Mouse (Mus musculus) heart, postnatal 0 days (tissue): ENCODE measurements around the gene Mpl. TPM values are rescaled to one million over a fixed set of nuclear protein-coding genes. Genes with fewer than 3 reads are reported as not detected.
A peak's percentile ranks its signal among the peaks of the same experiment; 100 is the strongest.

Source experiments
- ATAC-seq: fragments of 200-750 bp; cut with Nextera tagmentation; 2 replicates; pipeline ENCODE4 v1.8.0; 2017; ENCODE audit warnings: low read depth, moderate number of reproducible peaks, moderate library complexity; ENCODE audit not compliant: insufficient read depth
- DNase-seq: peaks from one replicate; pipeline ENCODE4 v3.0.0-alpha.2; 2016; ENCODE audit warnings: low spot score
- H3K27ac ChIP-seq: fragments of 300-500 bp; sonication (generic); 2 replicates; pipeline ENCODE4 v1.5.1; 2014; ENCODE audit warnings: low read depth, mild to moderate bottlenecking
- H3K27me3 ChIP-seq: fragments of 300-500 bp; sonication (generic); 2 replicates; pipeline ENCODE4 v1.6.1; 2014; ENCODE audit warnings: low read length, mixed read lengths; ENCODE audit not compliant: control insufficient read depth, insufficient read depth
- H3K36me3 ChIP-seq: fragments of 300-500 bp; sonication (generic); replicated peaks from 2 replicates; pipeline ENCODE4 v1.6.1; 2014; ENCODE audit warnings: low read length, mixed read lengths; ENCODE audit not compliant: control insufficient read depth, insufficient read depth
- H3K4me1 ChIP-seq: fragments of 300-500 bp; sonication (generic); 2 replicates; pipeline ENCODE4 v1.6.1; 2014; ENCODE audit warnings: antibody characterized with exemption; ENCODE audit not compliant: control insufficient read depth, insufficient read depth
- H3K4me2 ChIP-seq: fragments of 300-500 bp; sonication (generic); 2 replicates; pipeline ENCODE4 v1.6.1; 2014; ENCODE audit warnings: low read depth, mild to moderate bottlenecking, low read length, moderate library complexity
- H3K4me3 ChIP-seq: fragments of 300-500 bp; sonication (generic); 2 replicates; pipeline ENCODE4 v1.5.1; 2014; ENCODE audit warnings: low read depth, low read length
- H3K9ac ChIP-seq: fragments of 300-500 bp; sonication (generic); replicated peaks from 2 replicates; pipeline ENCODE4 v1.6.1; 2014; ENCODE audit warnings: low read depth, low read length, mixed read lengths
- H3K9me3 ChIP-seq: fragments of 300-500 bp; sonication (generic); replicated peaks from 2 replicates; pipeline ENCODE4 v1.6.1; 2016; ENCODE audit warnings: low read length; ENCODE audit not compliant: control insufficient read depth
- CTCF ChIP-seq: IDR thresholded peaks from 2 replicates; pipeline ENCODE4 v1.5.1; 2016; ENCODE audit warnings: antibody characterized with exemption, control low read depth, low read depth
- EP300 ChIP-seq: IDR thresholded peaks from 2 replicates; pipeline ENCODE4 v1.6.1; 2016; ENCODE audit warnings: antibody characterized with exemption, low read depth
- WGBS: fragments of 180-500 bp; shearing (Covaris S2); extraction: QIAGEN DNeasy Blood & Tissue Kit; methylation state at CpG from one replicate; pipeline ENCODE4 v1.1.7; 2014; 5-methylcytosine and 5-hydroxymethylcytosine counted together
- polyA plus RNA-seq: library from polyadenylated mRNA; unstranded; fragments of >200 nt; fragmentation: Nextera tagmentation; extraction: Ambion mirVana; gene quantifications from 2 replicates; pipeline ENCODE4 v1.2.1, GENCODE M21; 2015
- total RNA-seq: library from RNA; depleted of rRNA; stranded (reverse); fragments of >200 nt; gene quantifications from 2 replicates; pipeline ENCODE4 v1.2.3, GENCODE M21; 2014; ENCODE audit warnings: low replicate concordance; rRNA removed

Gene Mpl
- total RNA-seq, result 1.5 and 2.2 TPM in 2 replicates
- 0.41 and 0.51 TPM in 2 replicates for polyA plus RNA-seq

DNA sequence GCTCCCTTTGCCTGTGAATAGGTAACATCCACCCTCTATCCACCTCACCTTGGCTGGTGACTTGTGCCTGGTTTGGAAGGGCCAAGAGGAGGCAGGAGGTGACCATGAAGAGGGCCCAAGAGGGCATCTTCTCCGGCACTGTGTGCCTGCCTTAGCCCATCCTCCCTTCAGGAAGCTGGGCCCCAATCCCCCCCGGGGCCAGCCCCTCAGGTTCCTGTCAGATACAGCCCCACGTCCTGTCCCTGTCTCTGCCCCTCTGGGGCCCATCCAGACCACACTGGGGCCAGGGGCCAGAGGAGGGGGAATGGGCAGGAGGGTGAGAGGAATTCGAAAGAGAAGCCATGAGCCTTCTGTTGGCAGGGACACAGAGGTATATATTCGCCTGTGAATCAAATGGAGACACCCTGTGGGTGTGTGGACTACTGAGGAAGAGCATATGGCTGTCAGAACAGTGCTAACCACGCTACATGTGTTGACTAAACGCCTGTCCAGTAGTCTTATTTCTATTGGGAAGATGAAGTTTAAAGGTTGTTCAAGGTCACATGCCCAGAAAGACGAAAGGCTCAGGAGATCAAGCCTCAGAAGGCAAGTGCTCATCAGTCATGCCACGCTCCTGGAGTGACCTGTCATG, at the start of gene Mpl:
TSS of gene Mpl (minus strand) at position 169 of the 631 bp plus-strand sequence.
- ATAC-seq (no peak), DNase-seq (no peak)
- no peaks in the 10 kb centered on the region for H3K4me1 ChIP-seq
- no peaks in the 10 kb centered on the region for H3K36me3 ChIP-seq
- no peaks in the 10 kb centered on the region for H3K9me3 ChIP-seq
- 57% methylated on average over 9 of the region's 9 CpGs for WGBS
- no peak within 1 kb of the TSS for H3K4me3 ChIP-seq
- H3K4me2 ChIP-seq, result no peak within 1 kb of the TSS
- H3K27ac ChIP-seq, result no peak within 1 kb of the TSS
- TF ChIP-seq CTCF (no peak), EP300 (no peak)
- H3K9ac ChIP-seq, result no peak within 1 kb of the TSS
- no peaks in the 10 kb centered on the region for H3K27me3 ChIP-seq

GRCm38 (mm10) chr4:118505551-118505950, 48.2 kb upstream of the Mpl start:
- no peak; the same call in 1 of the 2 replicates for ATAC-seq
- no peaks in the 10 kb centered on the region for H3K4me1 ChIP-seq
- no peak overlapping the region for H3K27ac ChIP-seq
- no peak for DNase-seq
- H3K9me3 ChIP-seq, result no peaks in the 10 kb centered on the region
- no peak for TF ChIP-seq CTCF
- TF ChIP-seq EP300, result no peak
- no peak overlapping the region for H3K4me2 ChIP-seq
- no peak overlapping the region for H3K4me3 ChIP-seq
- H3K27me3 ChIP-seq, result no peaks in the 10 kb centered on the region
- 36% methylated on average over 3 of the region's 3 CpGs for WGBS
- H3K9ac ChIP-seq, result no peak overlapping the region
- no peaks in the 10 kb centered on the region for H3K36me3 ChIP-seq

GRCm38 (mm10) chr4:118500792-118501191, 43.5 kb upstream of the Mpl start:
- 74% methylated on average over 9 of the region's 9 CpGs for WGBS
- H3K4me3 ChIP-seq, result no peak overlapping the region
- ATAC-seq (no peak), DNase-seq (no peak)
- no peaks in the 10 kb centered on the region for H3K36me3 ChIP-seq
- H3K9ac ChIP-seq, result no peak overlapping the region
- no peaks in the 10 kb centered on the region for H3K4me1 ChIP-seq
- H3K27ac ChIP-seq, result peak overlapping the region; percentile 46; the same call in 1 of the 2 replicates
- TF ChIP-seq EP300 (no peak), CTCF (no peak)
- no peaks in the 10 kb centered on the region for H3K27me3 ChIP-seq
- H3K4me2 ChIP-seq, result no peak overlapping the region
- no peaks in the 10 kb centered on the region for H3K9me3 ChIP-seq

- Histone ChIP-seq H3K9me3 (no peaks in the 10 kb centered on the region), H3K4me2 (no peak overlapping the region), H3K27me3 (no peaks in the 10 kb centered on the region), H3K4me1 (no peaks in the 10 kb centered on the region), H3K9ac (no peak overlapping the region), H3K27ac (no peak overlapping the region), H3K4me3 (no peak overlapping the region), H3K36me3 (no peaks in the 10 kb centered on the region)
- WGBS, result 53% methylated on average over 6 of the region's 6 CpGs
- ATAC-seq, result peak; percentile 49; the same call in 1 of the 2 replicates
- TF ChIP-seq EP300 (peak; percentile 24; the same call in 1 of the 2 replicates), CTCF (no peak)
- no peak for DNase-seq
Observed at GRCm38 (mm10) chr4:118500171-118500724, 42.9 kb upstream of the Mpl start.

DNA sequence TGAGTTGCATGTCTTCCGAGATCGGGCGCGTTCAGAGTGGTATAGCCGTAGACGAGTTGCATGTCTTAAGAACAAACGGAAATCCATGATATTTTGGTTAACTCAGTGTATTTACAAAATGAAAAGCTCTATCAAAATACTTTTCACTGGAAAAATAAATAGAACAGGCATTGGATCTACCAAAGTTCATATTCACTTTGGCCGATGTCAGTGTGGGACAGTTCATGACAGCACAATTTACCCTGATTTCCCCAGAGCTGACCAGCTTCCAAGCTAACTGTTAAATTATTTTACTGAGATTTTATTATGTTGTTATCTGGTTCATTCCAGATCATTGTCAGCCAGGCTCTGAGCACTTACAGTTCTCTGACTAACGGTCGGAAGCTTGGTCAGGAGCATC, 33.1 kb upstream of the Mpl start:
- WGBS, result 71% methylated on average over 10 of the region's 10 CpGs
- Histone ChIP-seq H3K4me2 (no peak overlapping the region), H3K36me3 (no peaks in the 10 kb centered on the region), H3K27me3 (no peaks in the 10 kb centered on the region), H3K9ac (no peak overlapping the region), H3K9me3 (no peaks in the 10 kb centered on the region), H3K4me3 (no peak overlapping the region), H3K4me1 (no peaks in the 10 kb centered on the region), H3K27ac (0 out of 2 replicates have a peak overlapping the region, but pooled peaks have one; percentile 39)
- DNase-seq, result no peak
- no peak for TF ChIP-seq EP300
- no peak for ATAC-seq

DNA sequence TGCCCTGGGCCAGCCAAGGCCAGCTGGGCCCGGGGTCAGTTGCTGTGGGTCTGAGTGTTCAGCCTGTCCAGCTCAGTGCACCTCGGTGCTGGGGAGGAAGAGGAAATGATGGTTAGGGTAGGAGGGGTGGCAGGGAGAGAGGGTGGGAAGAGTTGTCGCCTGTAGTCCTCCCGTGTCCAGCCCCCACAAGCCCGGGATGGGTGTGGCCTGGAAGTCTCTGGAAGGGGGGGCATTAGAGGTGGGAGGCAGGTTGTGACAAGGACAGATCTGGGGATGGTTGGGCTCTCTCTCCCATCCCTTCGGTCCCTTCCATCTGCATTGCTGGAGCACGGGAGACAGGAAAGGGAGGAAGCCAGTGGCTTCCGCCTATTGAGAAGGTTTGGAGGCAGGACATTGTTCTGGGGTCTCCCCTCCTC, 32.4 kb upstream of the Mpl start, which contains the start of gene Tie1:
TSS of gene Tie1 (minus strand) at position 345 of the 416 bp plus-strand sequence.
- Histone ChIP-seq H3K27ac (peak within 1 kb of the TSS; percentile 67), H3K4me1 (no peaks in the 10 kb centered on the region), H3K9me3 (no peaks in the 10 kb centered on the region), H3K4me3 (peak within 1 kb of the TSS; percentile 43), H3K27me3 (no peaks in the 10 kb centered on the region), H3K4me2 (peak within 1 kb of the TSS; percentile 55), H3K9ac (no peak within 1 kb of the TSS), H3K36me3 (no peaks in the 10 kb centered on the region)
- ATAC-seq (peak; percentile 94), DNase-seq (peak; percentile 85)
- WGBS, result 56% methylated on average over 8 of the region's 8 CpGs
- TF ChIP-seq CTCF (no peak), EP300 (peak; percentile 88)
